Mouse (Mus musculus) embryo, embryonic 9.5 days (tissue): ENCODE measurements around the gene Sorbs2.
A peak's percentile ranks its signal among the peaks of the same experiment; 100 is the strongest.

Source experiments
- DNase-seq: peaks from one replicate; pipeline ENCODE4 v3.0.0-alpha.2; 2017; ENCODE audit errors: extremely low spot score

Gene Sorbs2

DNA sequence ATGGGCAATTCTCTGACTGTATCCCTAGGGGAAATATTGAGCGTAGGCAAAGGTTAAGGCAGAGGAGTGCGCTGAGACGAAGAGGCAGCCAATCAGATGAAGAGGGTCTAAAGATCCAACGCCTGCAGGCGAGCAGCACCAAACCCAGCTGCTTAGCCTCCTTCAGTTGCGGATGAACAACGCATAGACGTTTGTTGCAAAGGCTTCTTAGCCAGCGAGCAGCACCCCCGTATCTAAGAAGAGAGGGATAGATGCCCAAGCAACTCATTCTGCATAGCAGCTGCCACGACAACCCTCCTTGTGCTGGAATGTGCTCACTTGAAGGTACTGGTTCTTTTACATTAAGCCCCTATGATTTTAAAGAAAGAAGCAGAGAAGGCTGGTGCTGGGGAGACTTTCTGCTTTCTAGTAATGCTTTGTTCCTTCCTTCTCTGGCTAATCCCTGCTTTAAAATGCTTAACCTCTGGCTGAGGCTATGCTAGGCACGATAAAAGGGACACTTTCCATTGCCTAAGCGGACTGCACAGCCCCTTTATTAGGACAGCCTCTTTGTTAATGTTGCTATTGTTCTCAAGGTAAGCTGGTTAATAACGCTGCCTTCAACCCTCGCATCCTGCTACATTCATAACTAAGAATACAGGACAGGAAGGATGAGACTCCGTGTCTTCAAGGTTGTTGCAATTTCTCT is at the start of gene Sorbs2:
Sorbs2 (plus strand) TSS at position 155 of the 688 bp plus-strand sequence.
- DNase-seq = peak; percentile 31

DNA sequence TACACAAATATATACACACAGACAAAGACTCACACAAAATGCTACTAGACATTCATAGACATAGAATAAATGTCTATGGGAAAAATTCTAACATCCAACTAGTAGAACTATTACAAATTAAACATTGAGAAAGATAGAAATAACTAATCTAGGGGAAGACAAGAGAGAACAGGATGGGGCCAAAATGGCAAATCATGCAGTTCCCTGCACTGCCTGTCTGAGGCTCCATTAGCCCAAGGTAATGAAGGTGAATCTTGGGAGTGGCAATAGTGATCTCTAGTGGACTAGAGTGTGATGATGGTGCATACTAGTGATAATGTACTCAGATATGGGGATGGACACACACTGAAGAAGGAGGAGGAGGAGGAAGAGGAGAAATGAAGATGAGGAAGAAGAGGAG is 49.7 kb upstream of the Sorbs2 start:
- no peak for DNase-seq

- DNase-seq = no peak
These were observed 38.6 kb upstream of the Sorbs2 start for GRCm38 (mm10) chr8:45469006-45469405.

- no peak for DNase-seq
These were observed 37.9 kb upstream of the Sorbs2 start for GRCm38 (mm10) chr8:45469507-45470178.

DNA sequence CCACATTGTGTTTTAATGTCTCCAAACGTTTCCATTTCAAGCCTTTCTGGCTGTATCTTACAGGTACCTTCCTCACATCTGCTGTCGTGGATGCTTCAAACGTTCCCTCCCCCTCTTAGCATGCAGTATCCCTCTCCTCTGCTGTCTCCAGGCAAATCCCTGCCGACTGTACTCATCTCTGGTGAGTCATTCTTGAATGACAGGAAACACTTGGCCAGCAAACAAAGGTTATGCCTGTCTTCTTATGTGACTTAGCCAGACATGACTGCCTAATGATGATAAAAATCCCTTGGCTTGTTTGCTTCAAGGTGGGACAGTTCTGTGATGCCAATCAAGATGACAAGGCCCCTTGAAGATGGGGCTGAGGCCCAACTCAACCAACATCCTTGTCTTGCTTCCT is 26.7 kb upstream of the Sorbs2 start:
- DNase-seq = no peak

DNA sequence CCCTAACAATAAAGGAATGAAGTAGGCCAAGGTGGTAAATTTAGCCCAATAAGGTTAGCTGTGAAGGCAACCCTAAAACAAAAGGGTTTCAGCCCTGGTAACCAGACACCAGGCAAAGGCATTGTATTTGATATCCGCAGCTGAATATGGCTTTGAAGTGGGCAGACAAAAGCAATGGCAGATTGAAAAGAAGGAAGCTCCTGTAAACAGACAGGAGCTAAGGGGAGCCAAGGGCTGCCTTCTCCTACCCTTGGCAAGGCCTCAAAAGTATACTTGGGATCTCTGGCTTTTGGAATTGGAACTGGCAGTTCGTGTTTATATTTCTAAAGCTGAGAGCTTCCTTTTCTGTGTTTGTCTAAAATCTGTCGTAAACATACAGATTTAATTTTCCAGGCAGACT is 21.3 kb upstream of the Sorbs2 start:
- no peak for DNase-seq

GRCm38 (mm10) chr8:45503971-45504370 is 3.6 kb upstream of the Sorbs2 start:
- DNase-seq = no peak

- no peak for DNase-seq
These were observed 1.2 kb upstream of the Sorbs2 start for GRCm38 (mm10) chr8:45506376-45506775.

GRCm38 (mm10) chr8:45507277-45507633 is 333 bp upstream of the Sorbs2 start:
- DNase-seq = no peak

DNA sequence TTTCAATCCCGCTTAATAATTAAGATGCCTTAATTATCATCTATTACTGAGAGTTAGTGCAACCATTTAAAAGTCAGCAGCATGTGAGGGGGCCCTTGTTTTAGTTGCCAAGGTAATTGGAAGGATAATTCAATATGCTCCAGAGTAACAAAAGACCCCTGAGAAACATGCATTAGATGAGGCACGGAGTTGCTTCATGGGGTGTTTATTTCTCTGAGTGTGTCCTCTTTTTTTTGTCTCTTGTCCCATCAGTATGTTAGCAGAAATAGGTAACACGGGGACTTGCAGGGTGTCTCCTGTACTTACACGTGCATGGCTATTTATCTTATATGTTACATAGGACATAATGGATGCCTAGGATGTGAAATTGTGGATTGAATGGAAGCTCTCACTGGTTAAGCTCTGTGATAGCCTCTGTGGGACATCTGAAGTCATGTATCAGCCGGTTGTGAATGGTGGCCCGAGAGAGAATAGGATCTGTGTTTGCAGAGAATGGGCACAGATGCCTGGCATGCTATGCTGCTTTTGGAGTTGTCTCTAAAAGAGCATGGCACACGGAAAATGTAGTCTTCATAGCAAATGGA is 1.0 kb downstream of the Sorbs2 start:
- DNase-seq = no peak

DNA sequence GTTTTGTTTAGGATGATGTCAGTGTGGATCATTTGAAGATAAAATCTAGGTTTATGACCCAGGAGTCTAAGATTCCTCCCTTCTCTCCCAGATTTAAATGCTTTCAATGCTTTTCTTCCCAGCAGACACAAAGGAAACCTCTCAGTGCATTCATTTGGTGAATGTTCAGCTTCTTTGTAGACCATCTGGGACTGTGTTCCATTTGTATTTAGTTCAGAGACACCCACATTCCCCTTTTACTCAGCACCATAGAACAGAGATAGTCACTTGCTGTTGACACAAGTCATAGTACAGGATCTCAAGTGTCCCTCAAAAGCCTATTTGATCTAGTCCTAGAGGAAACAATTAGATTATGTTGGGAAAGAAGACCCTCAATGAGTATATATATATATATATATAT is 4.8 kb downstream of the Sorbs2 start:
- DNase-seq = no peak

GRCm38 (mm10) chr8:45521595-45521994 is 14.0 kb downstream of the Sorbs2 start:
- DNase-seq = no peak

DNA sequence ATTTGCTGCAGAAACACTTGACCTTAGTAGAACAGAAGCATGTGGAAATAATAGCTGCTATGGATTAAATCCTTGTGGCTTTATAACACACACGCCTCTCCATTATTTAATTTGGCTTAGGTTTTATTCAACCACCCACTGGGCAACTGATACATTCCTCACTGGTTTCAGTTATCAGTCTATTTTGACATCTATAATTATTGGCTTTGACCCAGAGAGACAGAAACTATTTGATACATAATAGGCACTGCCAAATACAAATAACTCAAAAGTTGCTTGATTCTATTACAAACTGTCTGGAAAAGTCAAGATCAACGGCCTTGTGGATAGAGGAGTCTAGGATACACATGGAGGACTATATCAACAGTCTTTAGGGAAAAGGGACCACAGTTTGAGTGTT is 20.1 kb downstream of the Sorbs2 start:
- no peak for DNase-seq

GRCm38 (mm10) chr8:45528890-45529289 is 21.3 kb downstream of the Sorbs2 start:
- DNase-seq = no peak

DNA sequence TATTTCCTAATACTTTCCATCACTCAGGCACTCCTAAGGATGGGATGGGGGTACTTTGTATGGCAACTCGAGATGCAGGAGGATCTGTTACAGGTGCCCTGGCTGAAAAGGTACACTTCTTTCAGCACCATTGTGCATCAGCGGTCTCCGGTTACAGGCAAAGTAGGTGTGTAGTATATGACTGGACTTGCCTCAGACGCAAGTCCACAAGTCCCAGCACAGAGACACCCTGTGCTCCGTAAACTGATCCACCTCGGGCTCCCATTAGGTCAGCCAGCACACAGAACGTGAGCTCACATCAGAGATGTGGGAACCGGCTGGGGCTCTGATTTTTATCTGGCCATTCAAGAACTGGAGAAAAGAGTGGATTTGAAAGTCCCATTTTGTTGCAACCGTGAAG is 29.0 kb downstream of the Sorbs2 start:
- no peak for DNase-seq

DNA sequence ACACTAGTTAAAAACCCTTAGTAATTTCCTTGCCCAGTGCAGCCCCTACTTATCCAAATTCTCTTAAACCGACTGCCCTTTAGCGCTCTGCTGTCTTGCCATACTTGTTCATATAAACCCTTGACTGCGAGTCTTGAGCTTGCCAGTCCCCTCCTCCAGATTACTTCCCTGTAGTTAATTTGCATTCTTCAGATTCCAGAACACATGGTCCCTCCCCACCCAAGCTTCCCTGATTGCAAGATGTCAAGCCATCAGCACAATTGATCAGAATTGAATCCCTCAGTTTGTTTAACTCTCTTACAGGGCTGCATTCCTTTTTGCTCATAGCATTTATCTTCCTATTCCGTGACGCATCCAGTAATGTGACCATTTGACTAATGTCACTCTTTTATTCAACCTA is 32.9 kb downstream of the Sorbs2 start:
- DNase-seq = peak; percentile 17

DNA sequence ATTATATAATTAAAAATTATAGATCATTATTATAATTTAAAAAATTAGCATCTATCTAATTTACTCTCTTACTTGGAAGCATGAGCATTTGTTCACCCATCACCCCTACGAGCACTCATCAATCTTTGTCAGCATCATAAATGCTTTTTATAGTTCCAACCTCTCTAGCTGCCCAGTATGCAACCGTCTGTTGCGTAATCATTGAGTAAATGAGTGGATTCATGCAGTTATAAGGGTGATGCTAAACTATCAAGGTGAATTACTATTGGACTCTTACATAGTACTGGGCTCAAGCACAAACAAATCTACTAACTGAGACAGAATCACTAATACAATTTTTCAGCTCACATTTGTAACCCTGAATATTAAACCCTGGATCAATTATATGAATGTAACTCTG is 44.6 kb downstream of the Sorbs2 start:
- DNase-seq = no peak

DNA sequence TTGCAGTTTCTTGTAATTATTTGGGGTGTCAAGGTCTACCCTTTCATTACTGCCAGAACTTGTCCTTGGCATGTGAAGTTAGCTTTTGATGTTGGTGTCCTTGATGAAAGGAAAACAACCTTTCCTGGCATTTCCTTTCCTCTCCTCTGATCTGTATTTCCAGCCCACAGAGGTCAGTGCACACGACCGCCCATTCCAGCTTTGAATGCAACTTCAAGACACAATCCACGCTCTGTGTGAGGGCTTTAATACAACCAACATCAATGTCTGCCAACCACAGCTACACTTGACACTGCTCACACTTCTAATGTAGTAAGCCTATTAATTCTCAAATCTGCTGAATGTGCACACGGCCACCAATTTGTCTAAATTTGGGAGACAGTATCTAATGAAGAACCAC is 47.0 kb downstream of the Sorbs2 start:
- DNase-seq = no peak

DNA sequence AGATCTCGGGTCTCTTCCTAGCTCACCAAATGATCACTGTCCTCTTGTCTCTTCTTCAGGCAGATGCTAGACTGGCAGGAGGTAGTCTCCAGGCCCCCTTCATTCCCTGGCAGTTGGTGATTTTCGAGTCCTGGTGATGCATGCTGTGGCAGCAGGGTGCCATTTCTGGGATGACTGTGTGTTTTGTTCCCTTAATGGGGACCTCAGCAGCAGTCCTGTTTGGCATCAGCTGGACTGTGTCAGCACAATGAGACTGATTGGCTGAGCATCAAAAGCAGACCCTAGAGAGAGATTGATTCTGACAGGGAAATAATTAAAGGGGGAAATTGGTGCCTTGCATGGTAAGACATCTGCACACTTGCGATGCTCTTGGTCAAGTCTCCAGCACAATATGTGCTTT is 50.3 kb downstream of the Sorbs2 start:
- no peak for DNase-seq

DNA sequence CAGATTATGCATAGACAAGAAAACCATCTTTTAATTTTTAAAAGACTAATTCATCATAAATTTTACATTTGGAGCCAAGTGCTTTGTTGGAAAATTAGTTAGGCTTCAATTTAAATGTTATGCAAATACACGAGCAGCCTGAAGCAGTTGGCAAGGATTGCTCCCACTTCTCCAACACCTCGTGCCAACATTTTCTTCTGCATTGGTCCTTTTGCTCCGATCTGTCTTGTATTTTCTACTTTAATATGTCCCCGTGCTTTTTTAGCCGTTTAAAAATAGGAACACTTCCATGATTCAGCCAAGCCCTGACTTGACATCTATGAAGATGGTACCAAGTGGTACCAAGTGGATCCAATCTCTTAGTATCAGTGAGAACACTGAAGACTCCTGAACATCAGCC is 50.8 kb downstream of the Sorbs2 start:
- no peak for DNase-seq

DNA sequence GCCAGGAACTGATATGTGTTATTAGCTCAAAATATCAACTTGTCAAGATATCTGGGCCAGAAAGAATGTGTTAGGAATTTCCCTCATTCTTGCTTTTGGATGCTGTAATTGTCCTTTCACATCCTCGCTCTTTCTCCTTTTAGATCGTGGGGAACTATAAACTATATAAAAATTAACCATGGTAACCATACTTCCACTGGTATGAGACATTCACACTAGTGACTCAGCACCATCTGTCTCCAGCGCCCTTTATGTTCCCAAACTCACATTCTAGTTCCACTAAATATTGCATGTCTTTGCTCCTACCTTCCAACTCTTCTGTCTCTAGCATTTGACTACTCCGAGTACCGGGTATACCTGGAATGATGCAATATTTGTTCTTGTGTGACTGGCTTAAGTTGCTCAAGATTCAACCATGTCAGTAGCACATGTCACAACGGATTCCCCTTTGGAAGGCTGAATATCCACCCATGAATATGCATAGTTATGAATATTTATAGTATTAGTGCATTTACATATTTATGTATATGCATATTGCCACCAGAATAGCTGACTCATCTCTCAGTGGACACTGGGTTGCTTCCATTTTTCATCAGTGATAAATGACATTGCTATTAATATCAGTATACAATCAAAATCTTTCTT is 51.7 kb downstream of the Sorbs2 start:
- DNase-seq = no peak

DNA sequence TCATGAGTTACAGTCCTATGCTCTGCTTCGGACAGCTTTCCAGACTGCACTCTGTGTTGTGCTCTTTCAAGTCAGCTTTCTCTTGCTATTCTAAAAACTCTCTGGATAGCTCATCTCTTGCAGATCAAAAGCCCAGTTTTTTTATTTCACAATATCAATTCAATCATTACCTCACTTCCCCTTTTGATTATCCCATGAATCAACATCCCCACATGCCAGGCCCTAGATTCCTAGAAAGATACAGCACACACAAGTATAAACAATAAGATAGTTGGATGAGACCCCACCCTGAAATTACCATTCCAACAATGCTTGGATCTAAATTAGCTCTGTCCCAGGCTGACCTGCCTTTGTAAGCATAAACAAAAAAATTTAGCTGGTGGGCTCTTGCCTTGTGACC is 57.6 kb downstream of the Sorbs2 start:
- no peak for DNase-seq

GRCm38 (mm10) chr8:45570117-45570516 is 62.5 kb downstream of the Sorbs2 start:
- DNase-seq = no peak
